Mouse (Mus musculus) midbrain, embryonic 15.5 days (tissue): ENCODE measurements around the gene Kifc1. TPM values are rescaled to one million over a fixed set of nuclear protein-coding genes. Genes with fewer than 3 reads are reported as not detected.

Source experiments
- ATAC-seq: fragments of 200-750 bp; cut with Nextera tagmentation; replicated peaks from 2 replicates; pipeline ENCODE4 v1.8.0; 2017; ENCODE audit warnings: moderate TSS enrichment
- H3K27ac ChIP-seq: fragments of 300-500 bp; sonication (generic); 2 replicates; pipeline ENCODE4 v1.5.1; 2015; ENCODE audit warnings: mild to moderate bottlenecking, inconsistent platforms
- H3K27me3 ChIP-seq: fragments of 300-500 bp; sonication (generic); replicated peaks from 2 replicates; pipeline ENCODE4 v1.6.1; 2015; ENCODE audit warnings: inconsistent platforms
- H3K36me3 ChIP-seq: fragments of 300-500 bp; sonication (generic); replicated peaks from 2 replicates; pipeline ENCODE4 v1.6.1; 2015; ENCODE audit warnings: inconsistent platforms
- H3K4me1 ChIP-seq: fragments of 300-500 bp; sonication (generic); 2 replicates; pipeline ENCODE4 v1.6.1; 2015; ENCODE audit warnings: inconsistent platforms
- H3K4me2 ChIP-seq: fragments of 300-500 bp; sonication (generic); 2 replicates; pipeline ENCODE4 v1.6.1; 2015; ENCODE audit warnings: inconsistent platforms, mild to moderate bottlenecking, moderate library complexity
- H3K4me3 ChIP-seq: fragments of 300-500 bp; sonication (generic); 2 replicates; pipeline ENCODE4 v1.5.1; 2015; ENCODE audit warnings: mild to moderate bottlenecking, inconsistent platforms
- H3K9ac ChIP-seq: fragments of 300-500 bp; sonication (generic); 2 replicates; pipeline ENCODE4 v1.6.1; 2015; ENCODE audit warnings: mild to moderate bottlenecking, inconsistent platforms
- H3K9me3 ChIP-seq: fragments of 300-500 bp; sonication (generic); 2 replicates; pipeline ENCODE4 v1.6.1; 2016; ENCODE audit warnings: inconsistent platforms
- WGBS: fragments of 180-500 bp; shearing (Covaris S2); methylation state at CpG from one replicate; pipeline ENCODE4 v1.1.7; 2015; ENCODE audit warnings: mixed read lengths; 5-methylcytosine and 5-hydroxymethylcytosine counted together
- polyA plus RNA-seq: library from polyadenylated mRNA; unstranded; fragments of >200 nt; fragmentation: Nextera tagmentation; extraction: Ambion mirVana; gene quantifications from 2 replicates; pipeline ENCODE4 v1.2.1, GENCODE M21; 2015

Kifc1 gene
- 1.5 and 2.6 TPM in 2 replicates for polyA plus RNA-seq

GRCm38 (mm10) chr17:33890533-33891059 is at the start of gene Kifc1:
TSS of gene Kifc1 (minus strand) at chr17:33890661.
- Histone ChIP-seq H3K27ac (no peak within 1 kb of the TSS), H3K4me3 (peak within 1 kb of the TSS; percentile 61)
- peak; percentile 100 for ATAC-seq

GRCm38 (mm10) chr17:33938783-33939182 is 48.3 kb upstream of the Kifc1 start:
- Histone ChIP-seq H3K27me3 (no peaks in the 10 kb centered on the region), H3K36me3 (peaks cover 20% of the 10 kb centered on the region; the same call in 1 of the 2 replicates), H3K4me2 (peak overlapping the region; percentile 93; the same call in 1 of the 2 replicates), H3K4me3 (peak overlapping the region; percentile 92), H3K27ac (no peak overlapping the region), H3K4me1 (peaks cover 27% of the 10 kb centered on the region), H3K9me3 (no peaks in the 10 kb centered on the region), H3K9ac (no peak overlapping the region)
- 82% methylated on average over 11 of the region's 11 CpGs for WGBS
- no peak for ATAC-seq

More at GRCm38 (mm10) chr17:33890533-33891059, at the start of gene Kifc1:
- WGBS: under 1% methylated on average over 48 of the region's 49 CpGs
- Histone ChIP-seq H3K27me3 (no peaks in the 10 kb centered on the region), H3K4me1 (peaks cover 7% of the 10 kb centered on the region), H3K9me3 (no peaks in the 10 kb centered on the region), H3K4me2 (peak within 1 kb of the TSS; percentile 84), H3K9ac (peak within 1 kb of the TSS; percentile 32), H3K36me3 (no peaks in the 10 kb centered on the region)

- WGBS: 85% methylated on average over 15 of the region's 15 CpGs
- no peak for ATAC-seq
- Histone ChIP-seq H3K4me2 (no peak overlapping the region), H3K9me3 (no peaks in the 10 kb centered on the region), H3K4me3 (no peak overlapping the region), H3K9ac (no peak overlapping the region), H3K27ac (no peak overlapping the region), H3K4me1 (peaks cover 25% of the 10 kb centered on the region), H3K36me3 (peaks cover 10% of the 10 kb centered on the region; the same call in 1 of the 2 replicates), H3K27me3 (no peaks in the 10 kb centered on the region)
Measured at GRCm38 (mm10) chr17:33936993-33937392, 46.5 kb upstream of the Kifc1 start.

GRCm38 (mm10) chr17:33935422-33936055 is 45.1 kb upstream of the Kifc1 start:
- Histone ChIP-seq H3K9me3 (no peaks in the 10 kb centered on the region), H3K36me3 (peaks cover 10% of the 10 kb centered on the region; the same call in 1 of the 2 replicates), H3K4me3 (no peak overlapping the region), H3K27me3 (no peaks in the 10 kb centered on the region), H3K4me2 (no peak overlapping the region), H3K27ac (no peak overlapping the region), H3K4me1 (peaks cover 22% of the 10 kb centered on the region), H3K9ac (no peak overlapping the region)
- WGBS: 84% methylated on average over 21 of the region's 21 CpGs
- ATAC-seq: no peak

GRCm38 (mm10) chr17:33932970-33933369 is 42.5 kb upstream of the Kifc1 start:
- peaks cover 10% of the 10 kb centered on the region; the same call in 1 of the 2 replicates for H3K36me3 ChIP-seq
- no peak overlapping the region for H3K4me3 ChIP-seq
- H3K4me1 ChIP-seq: peaks cover 23% of the 10 kb centered on the region
- ATAC-seq: no peak
- no peak overlapping the region for H3K4me2 ChIP-seq
- no peaks in the 10 kb centered on the region for H3K9me3 ChIP-seq
- no peaks in the 10 kb centered on the region for H3K27me3 ChIP-seq
- 94% methylated on average over 15 of the region's 15 CpGs for WGBS
- no peak overlapping the region for H3K9ac ChIP-seq
- H3K27ac ChIP-seq: no peak overlapping the region

- 84% methylated on average over 14 of the region's 14 CpGs for WGBS
- Histone ChIP-seq H3K27ac (no peak overlapping the region), H3K9me3 (no peaks in the 10 kb centered on the region), H3K4me2 (no peak overlapping the region), H3K27me3 (no peaks in the 10 kb centered on the region), H3K36me3 (peaks cover 8% of the 10 kb centered on the region; the same call in 1 of the 2 replicates), H3K4me3 (no peak overlapping the region), H3K4me1 (peaks cover 26% of the 10 kb centered on the region), H3K9ac (no peak overlapping the region)
- ATAC-seq: no peak
Measured at GRCm38 (mm10) chr17:33932448-33932847, 42.0 kb upstream of the Kifc1 start.

GRCm38 (mm10) chr17:33931947-33932346 is 41.5 kb upstream of the Kifc1 start:
- Histone ChIP-seq H3K27me3 (no peaks in the 10 kb centered on the region), H3K27ac (no peak overlapping the region), H3K4me3 (no peak overlapping the region), H3K9ac (no peak overlapping the region), H3K4me1 (peaks cover 26% of the 10 kb centered on the region), H3K9me3 (no peaks in the 10 kb centered on the region), H3K36me3 (peaks cover 3% of the 10 kb centered on the region; the same call in 1 of the 2 replicates), H3K4me2 (no peak overlapping the region)
- no peak for ATAC-seq
- 92% methylated on average over 11 of the region's 11 CpGs for WGBS

GRCm38 (mm10) chr17:33931159-33931866 is 40.9 kb upstream of the Kifc1 start:
- WGBS: 34% methylated on average over 18 of the region's 18 CpGs

GRCm38 (mm10) chr17:33930280-33931158 is 40.1 kb upstream of the Kifc1 start:
- H3K27me3 ChIP-seq: no peaks in the 10 kb centered on the region
- under 1% methylated on average over 45 of the region's 45 CpGs for WGBS
- H3K4me1 ChIP-seq: peaks cover 26% of the 10 kb centered on the region
- H3K27ac ChIP-seq: peak overlapping the region; percentile 93
- H3K4me3 ChIP-seq: peak overlapping the region; percentile 93
- H3K9me3 ChIP-seq: no peaks in the 10 kb centered on the region
- peak overlapping the region; percentile 99 for H3K4me2 ChIP-seq
- ATAC-seq: no peak; the same call in 1 of the 2 replicates
- no peaks in the 10 kb centered on the region for H3K36me3 ChIP-seq
- H3K9ac ChIP-seq: peak overlapping the region; percentile 89

More at GRCm38 (mm10) chr17:33931159-33931866, 40.9 kb upstream of the Kifc1 start:
- Histone ChIP-seq H3K9ac (peak overlapping the region; percentile 89), H3K36me3 (no peaks in the 10 kb centered on the region), H3K4me1 (peaks cover 26% of the 10 kb centered on the region), H3K9me3 (no peaks in the 10 kb centered on the region), H3K27ac (peak overlapping the region; percentile 93; the same call in 1 of the 2 replicates), H3K27me3 (no peaks in the 10 kb centered on the region), H3K4me2 (peak overlapping the region; percentile 99), H3K4me3 (peak overlapping the region; percentile 93)
- no peak for ATAC-seq

- Histone ChIP-seq H3K4me3 (peak within 1 kb of the TSS; percentile 93), H3K36me3 (no peaks in the 10 kb centered on the region), H3K9ac (peak within 1 kb of the TSS; percentile 89), H3K4me2 (peak within 1 kb of the TSS; percentile 99), H3K27me3 (no peaks in the 10 kb centered on the region), H3K4me1 (peaks cover 26% of the 10 kb centered on the region), H3K27ac (peak within 1 kb of the TSS; percentile 93), H3K9me3 (no peaks in the 10 kb centered on the region)
- peak; percentile 90 for ATAC-seq
- WGBS: under 1% methylated on average over 80 of the region's 80 CpGs
Measured at GRCm38 (mm10) chr17:33929371-33930279, 39.2 kb upstream of the Kifc1 start, which contains the start of gene Rgl2. TSS of gene Rgl2 (plus strand) at chr17:33929543.
